ENCODE assay signal across 8 mouse cellular contexts in genomic region chr4:9125236-9125963, GRCm38 (mm10).
A peak's percentile ranks its signal among the peaks of the same experiment; 100 is the strongest.
DNase-seq lines count a peak whose midpoint lies in the region; ATAC-seq and TF ChIP-seq lines count a peak whose summit lies in the region.

No protein-coding gene starts in this region.

- H3K4me1 ChIP-seq in kidney, postnatal 0 days (replicated peaks; ENCODE audit: insufficient read depth, low read length): no peaks in the 10 kb centered on the region
- peaks cover 11% of the 10 kb centered on the region for H3K4me1 ChIP-seq in neural tube, embryonic 15.5 days

- peak; percentile 60 for TF ChIP-seq CTCF in kidney, postnatal 0 days (IDR thresholded peaks at IDR 0.05; ENCODE audit: low read depth)

- no peaks in the 10 kb centered on the region for H3K9me3 ChIP-seq in kidney, postnatal 0 days (replicated peaks; ENCODE audit: low read length)
- H3K9me3 ChIP-seq in neural tube, embryonic 15.5 days (replicated peaks): no peaks in the 10 kb centered on the region

- peak; percentile 33 for DNase-seq in kidney, postnatal 0 days (ENCODE audit: low spot score)
- no peak for DNase-seq in kidney, adult 11 months
- peak; percentile 52 for DNase-seq in ES-CJ7 (ENCODE audit: low read depth, low spot score)
- DNase-seq in embryo, embryonic 10 days (ENCODE audit: low spot score): peak; percentile 74
- peak; percentile 49 for DNase-seq in induced T-regulatory cell, adult 2 months (ENCODE audit: low read depth)
- DNase-seq in adrenal gland, adult 2 months: no peak
- DNase-seq in heart, postnatal 25 days (ENCODE audit: low spot score): no peak

- H3K4me2 ChIP-seq in kidney, postnatal 0 days (ENCODE audit: low read length): no peak overlapping the region
- no peak overlapping the region for H3K4me2 ChIP-seq in neural tube, embryonic 15.5 days

- ATAC-seq in kidney, postnatal 0 days (replicated peaks; ENCODE audit: low FRiP score, low read depth): no peak
- 0 out of 2 replicates have a peak, but pooled peaks have one; percentile 46 for ATAC-seq in neural tube, embryonic 15.5 days (ENCODE audit: low FRiP score)

- intact Hi-C loops in heart, postnatal 25 days (cut with DNase I): no loop called here

- no peak overlapping the region for H3K27ac ChIP-seq in kidney, postnatal 0 days
- H3K27ac ChIP-seq in neural tube, embryonic 15.5 days (replicated peaks): no peak overlapping the region

- H3K36me3 ChIP-seq in kidney, postnatal 0 days (ENCODE audit: insufficient read depth, low read length): no peaks in the 10 kb centered on the region
- H3K36me3 ChIP-seq in neural tube, embryonic 15.5 days: no peaks in the 10 kb centered on the region

- H3K9ac ChIP-seq in kidney, postnatal 0 days (ENCODE audit: low read depth, low read length): no peak overlapping the region
- H3K9ac ChIP-seq in neural tube, embryonic 15.5 days (replicated peaks): no peak overlapping the region

- H3K27me3 ChIP-seq in kidney, postnatal 0 days (ENCODE audit: insufficient read depth, low read length): no peaks in the 10 kb centered on the region
- no peaks in the 10 kb centered on the region for H3K27me3 ChIP-seq in neural tube, embryonic 15.5 days (replicated peaks)

- 59% methylated on average over 11 of the region's 11 CpGs for WGBS in kidney, postnatal 0 days
- 49% methylated on average over 11 of the region's 11 CpGs for WGBS in neural tube, embryonic 15.5 days

- H3K4me3 ChIP-seq in kidney, postnatal 0 days (replicated peaks; ENCODE audit: low read depth, low read length): no peak overlapping the region
- no peak overlapping the region for H3K4me3 ChIP-seq in neural tube, embryonic 15.5 days (replicated peaks)

Comparison
In these comparisons a context has a peak if more than half of its experiments do, and no peak if none do; other contexts are left out.
1. DNase-seq: peak in kidney, postnatal 0 days (single experiment), ES-CJ7 (single experiment), embryo, embryonic 10 days (single experiment) and induced T-regulatory cell, adult 2 months (single experiment); none in kidney, adult 11 months (single experiment), adrenal gland, adult 2 months (single experiment) and heart, postnatal 25 days (single experiment).